Comparison of ENCODE assay signal across 10 mouse cellular contexts in genomic region chr12:108308363-108308856, GRCm38 (mm10). TPM values are rescaled to one million over a fixed set of nuclear protein-coding genes. Genes with fewer than 3 reads are reported as not detected.
DNase-seq lines count a peak whose midpoint lies in the region; ATAC-seq and TF ChIP-seq lines count a peak whose summit lies in the region.
"Had no signal": no experiment of that assay in that cellular context is flagged by ENCODE, and none has a peak within 500 bp of the region (broad histone marks: within the 10 kb centered on the region; RNA-seq: fewer than 3 reads in every experiment).

No protein-coding gene starts in this region.

- H3K79me2 ChIP-seq in myocyte (ENCODE audit: control insufficient read depth, insufficient read depth) = no peaks in the 10 kb centered on the region

- TF ChIP-seq POLR2A in lung, adult 2 months (IDR thresholded peaks at IDR 0.05; ENCODE audit: borderline replicate concordance, extremely low read depth, low read depth, low read length) = no peak
- TF ChIP-seq POLR2A in embryonic fibroblast, embryonic 13.5 days (IDR thresholded peaks at IDR 0.05; ENCODE audit: low read depth, low read length) = no peak
- peak; percentile 44 for TF ChIP-seq POLR2A in myocyte (IDR thresholded peaks at IDR 0.05; ENCODE audit: insufficient read length, low read depth)

- H3K36me3 ChIP-seq in lung, embryonic 16.5 days (ENCODE audit: control insufficient read depth, insufficient read depth, low read length) = no peaks in the 10 kb centered on the region
- no peaks in the 10 kb centered on the region for H3K36me3 ChIP-seq in heart, embryonic 16.5 days (ENCODE audit: control insufficient read depth, insufficient read depth)
- peaks cover 6% of the 10 kb centered on the region for H3K36me3 ChIP-seq in myocyte (ENCODE audit: control insufficient read depth, insufficient read depth)

- H3K27me3 ChIP-seq in lung, embryonic 16.5 days (ENCODE audit: control insufficient read depth, insufficient read depth, low read depth, low read length) = peaks cover 6% of the 10 kb centered on the region
- H3K27me3 ChIP-seq in heart, embryonic 16.5 days (ENCODE audit: control insufficient read depth, insufficient read depth, low read length) = peaks cover 17% of the 10 kb centered on the region
- no peaks in the 10 kb centered on the region for H3K27me3 ChIP-seq in myocyte (ENCODE audit: control insufficient read depth, insufficient read depth, insufficient read length)

- no peak for DNase-seq in lung, adult 2 months
- no peak for DNase-seq in left cerebral cortex, adult 18-20 months (ENCODE audit: low spot score in 2 of 2)
- DNase-seq in kidney, postnatal 36 days = no peak
- no peak for DNase-seq in layer of hippocampus, adult 11-12 months (ENCODE audit: low spot score)

- TF ChIP-seq CTCF in lung, adult 2 months (IDR thresholded peaks at IDR 0.05; ENCODE audit: insufficient read depth, low read length) = no peak
- no peak for TF ChIP-seq CTCF in embryonic fibroblast, embryonic 13.5 days (IDR thresholded peaks at IDR 0.05; ENCODE audit: borderline replicate concordance, insufficient read depth, low read length)

- WGBS in lung, embryonic 16.5 days = 70% methylated on average over 16 of the region's 16 CpGs
- 86% methylated on average over 16 of the region's 16 CpGs for WGBS in lung, adult 2 months
- 72% methylated on average over 16 of the region's 16 CpGs for WGBS in heart, embryonic 16.5 days

- H3K4me1 ChIP-seq in lung, embryonic 16.5 days (replicated peaks; ENCODE audit: control insufficient read depth, insufficient read depth, low read length) = peaks cover 6% of the 10 kb centered on the region
- H3K4me1 ChIP-seq in lung, adult 2 months (ENCODE audit: control insufficient read depth, insufficient read depth, low read length) = peaks cover 4% of the 10 kb centered on the region; the same call in 1 of the 2 replicates
- H3K4me1 ChIP-seq in embryonic fibroblast, embryonic 13.5 days (ENCODE audit: control insufficient read depth, insufficient read depth, low read length) = peaks cover 13% of the 10 kb centered on the region
- H3K4me1 ChIP-seq in heart, embryonic 16.5 days (ENCODE audit: control insufficient read depth, insufficient read depth, low read length) = peaks cover 8% of the 10 kb centered on the region; the same call in 1 of the 2 replicates

- H3K9ac ChIP-seq in lung, embryonic 16.5 days (ENCODE audit: low read length) = no peak overlapping the region
- H3K9ac ChIP-seq in heart, embryonic 16.5 days (ENCODE audit: low read length) = no peak overlapping the region

- H3K27ac ChIP-seq in lung, embryonic 16.5 days (ENCODE audit: low read length) = no peak overlapping the region
- H3K27ac ChIP-seq in embryonic fibroblast, embryonic 13.5 days (ENCODE audit: insufficient read depth, low read length) = peak overlapping the region; percentile 54
- H3K27ac ChIP-seq in heart, embryonic 16.5 days (ENCODE audit: low read length) = 0 out of 2 replicates have a peak overlapping the region, but pooled peaks have one; percentile 7

- peak; percentile 39 for ATAC-seq in lung, embryonic 16.5 days (ENCODE audit: low read depth)
- peak; percentile 37; the same call in 1 of the 2 replicates for ATAC-seq in heart, embryonic 16.5 days (replicated peaks; ENCODE audit: extremely low read depth, insufficient read depth, low FRiP score)
- ATAC-seq: intestine, embryonic 16.5 days had no signal

- H3K4me3 ChIP-seq in lung, embryonic 16.5 days (ENCODE audit: low read length) = no peak overlapping the region
- no peak overlapping the region for H3K4me3 ChIP-seq in lung, adult 2 months (replicated peaks; ENCODE audit: extremely low read depth, low read depth, low read length)
- no peak overlapping the region for H3K4me3 ChIP-seq in embryonic fibroblast, embryonic 13.5 days (ENCODE audit: insufficient read depth, low read length)
- no peak overlapping the region for H3K4me3 ChIP-seq in heart, embryonic 16.5 days (ENCODE audit: low read length)
- peak overlapping the region; percentile 39 for H3K4me3 ChIP-seq in myocyte

- no peak overlapping the region for H3K4me2 ChIP-seq in lung, embryonic 16.5 days (ENCODE audit: low read depth, low read length)
- H3K4me2 ChIP-seq in heart, embryonic 16.5 days (ENCODE audit: low read depth, low read length) = no peak overlapping the region
- H3K4me2 ChIP-seq in myocyte (ENCODE audit: low read depth) = peak overlapping the region; percentile 77

- no peak overlapping the region for H3ac ChIP-seq in myocyte (ENCODE audit: control insufficient read depth, insufficient read length)

- H3K9me3 ChIP-seq in lung, embryonic 16.5 days (ENCODE audit: control insufficient read depth, low read length) = no peaks in the 10 kb centered on the region
- no peaks in the 10 kb centered on the region for H3K9me3 ChIP-seq in heart, embryonic 16.5 days (replicated peaks; ENCODE audit: control insufficient read depth, low read length)

TF ChIP-seq in myocyte, 11 proteins besides CTCF, POLR2A, EP300 and RAD21:
- no peak for TF ChIP-seq TCF3 (IDR thresholded peaks at IDR 0.05; ENCODE audit: insufficient read length, low read depth)
- TF ChIP-seq MYOD1 (IDR thresholded peaks at IDR 0.05; ENCODE audit: control insufficient read depth in 1 of 3, insufficient read length in 2 of 3, low read depth in 2 of 3) = no peak
- peak; percentile 34 for TF ChIP-seq POLR2AphosphoS2 (IDR thresholded peaks at IDR 0.05; ENCODE audit: insufficient read length, low read depth)
- peak; percentile 41 for TF ChIP-seq USF1 (IDR thresholded peaks at IDR 0.05; ENCODE audit: low read depth)
- no peak for TF ChIP-seq SRF (IDR thresholded peaks at IDR 0.05; ENCODE audit: control insufficient read depth, insufficient read length, low read depth)
- peak; percentile 76 for TF ChIP-seq CEBPB (IDR thresholded peaks at IDR 0.05; ENCODE audit: insufficient read depth, poor library complexity, severe bottlenecking)

RNA-seq across cellular contexts. Expression of gene Hhipl1, which starts 2.3 kb away (rescaled TPM):
- 0.88 and 0.91 TPM in 2 replicates for polyA plus RNA-seq in lung, embryonic 16.5 days (2015; fragmentation: Nextera tagmentation; extraction: Ambion mirVana)
- 1.3 and 1.8 TPM in 2 replicates for polyA plus RNA-seq in lung, adult 2 months (2012; rRNA removed)
- polyA plus RNA-seq in embryonic fibroblast, embryonic 13.5 days (2011; ENCODE audit: insufficient read length, low read depth, missing spikeins) = 4.8 and 5.0 TPM in 2 replicates
- 0.84 and 0.95 TPM in 2 replicates for polyA plus RNA-seq in heart, embryonic 16.5 days (2015; fragmentation: Nextera tagmentation; extraction: Ambion mirVana)
- 13.5 TPM for polyA plus RNA-seq in myocyte (2012; fragmentation: generic; extraction: Trizol)
- total RNA-seq in left cerebral cortex, adult 18-20 months (2021) = 1 to 10 TPM; 7.9 to 9.0 TPM
- total RNA-seq: common myeloid progenitor, adult 5-6 weeks had no signal

RNA-seq across cellular contexts. Expression of gene Cyp46a1, which starts 25.8 kb away (rescaled TPM):
- 6.5 and 7.4 TPM in 2 replicates for polyA plus RNA-seq in lung, embryonic 16.5 days (2015; fragmentation: Nextera tagmentation; extraction: Ambion mirVana)
- polyA plus RNA-seq in lung, adult 2 months (2012; rRNA removed) = 1.6 and 3.0 TPM in 2 replicates
- 1.8 and 3.4 TPM in 2 replicates for polyA plus RNA-seq in embryonic fibroblast, embryonic 13.5 days (2011; ENCODE audit: insufficient read length, low read depth, missing spikeins)
- polyA plus RNA-seq in heart, embryonic 16.5 days (2015; fragmentation: Nextera tagmentation; extraction: Ambion mirVana) = 4.9 TPM in 2 replicates
- polyA plus RNA-seq in myocyte (2012; fragmentation: generic; extraction: Trizol) = 1.6 TPM
- 100 to 1,000 TPM; 259 to 273 TPM for total RNA-seq in left cerebral cortex, adult 18-20 months (2021)
- total RNA-seq: common myeloid progenitor, adult 5-6 weeks had no signal

RNA-seq across cellular contexts. Expression of gene Ccdc85c, which starts 33.2 kb away (rescaled TPM):
- 4.6 and 5.5 TPM in 2 replicates for polyA plus RNA-seq in lung, embryonic 16.5 days (2015; fragmentation: Nextera tagmentation; extraction: Ambion mirVana)
- 22.2 and 22.5 TPM in 2 replicates for polyA plus RNA-seq in lung, adult 2 months (2012; rRNA removed)
- 1.6 and 2.7 TPM in 2 replicates for polyA plus RNA-seq in embryonic fibroblast, embryonic 13.5 days (2011; ENCODE audit: insufficient read length, low read depth, missing spikeins)
- polyA plus RNA-seq in heart, embryonic 16.5 days (2015; fragmentation: Nextera tagmentation; extraction: Ambion mirVana) = 4.2 and 4.6 TPM in 2 replicates
- 6.6 TPM for polyA plus RNA-seq in myocyte (2012; fragmentation: generic; extraction: Trizol)
- 10 to 100 TPM; 75.6 to 77.6 TPM for total RNA-seq in left cerebral cortex, adult 18-20 months (2021)
